Mouse (Mus musculus) small intestine, adult 2 months (tissue): ENCODE measurements around the gene Slc25a25.
A peak's percentile ranks its signal among the peaks of the same experiment; 100 is the strongest.

ENCODE experiments used
- CTCF ChIP-seq: fragments of 200-500 bp; IDR thresholded peaks from 2 replicates; pipeline ENCODE4 v1.5.1; 2012; ENCODE audit warnings: low read depth, mild to moderate bottlenecking, control low read depth, inconsistent platforms, low read length, moderate library complexity, mixed read lengths; ENCODE audit not compliant: insufficient replicate concordance, insufficient read length; ENCODE audit errors: extremely low read depth
- POLR2A ChIP-seq: fragments of 200-500 bp; IDR thresholded peaks from 2 replicates; pipeline ENCODE4 v1.6.1; 2012; ENCODE audit warnings: low read depth, mild to moderate bottlenecking, control low read depth, inconsistent platforms, low read length, moderate library complexity

GRCm38 (mm10) chr2:32451870-32452372, 676 bp upstream of the Slc25a25 start:
- 0 out of 2 replicates have a peak, but pooled peaks have one; percentile 24 for TF ChIP-seq POLR2A
- no peak for TF ChIP-seq CTCF
